ENCODE assay signal across 10 mouse cellular contexts in genomic region chr10:79106325-79107282, GRCm38 (mm10). TPM values are rescaled to one million over a fixed set of nuclear protein-coding genes. Genes with fewer than 3 reads are reported as not detected.
DNase-seq lines count a peak whose midpoint lies in the region; ATAC-seq lines count a peak whose summit lies in the region.
"Had no signal": no experiment of that assay in that cellular context is flagged by ENCODE, and none has a peak within 500 bp of the region (broad histone marks: within the 10 kb centered on the region; RNA-seq: fewer than 3 reads in every experiment).

No protein-coding gene starts in this region.

- H3K9me3 ChIP-seq in heart, embryonic 12.5 days (replicated peaks), result no peaks in the 10 kb centered on the region
- no peaks in the 10 kb centered on the region for H3K9me3 ChIP-seq in midbrain, embryonic 11.5 days (ENCODE audit: control insufficient read depth, low read length)
- no peaks in the 10 kb centered on the region for H3K9me3 ChIP-seq in midbrain, embryonic 16.5 days (replicated peaks; ENCODE audit: control insufficient read depth, low read length, poor library complexity, severe bottlenecking)

- ATAC-seq in heart, embryonic 12.5 days (ENCODE audit: insufficient number of reproducible peaks, low FRiP score), result peak; percentile 57; the same call in 1 of the 2 replicates
- ATAC-seq in midbrain, embryonic 11.5 days (ENCODE audit: low FRiP score), result no peak
- no peak for ATAC-seq in midbrain, embryonic 16.5 days
- ATAC-seq in megakaryocyte-erythroid progenitor cell, adult 5-6 weeks (replicated peaks; ENCODE audit: low FRiP score, low TSS enrichment, poor library complexity, severe bottlenecking), result peak; percentile 61; the same call in 1 of the 2 replicates

- no peaks in the 10 kb centered on the region for H3K27me3 ChIP-seq in heart, embryonic 12.5 days (replicated peaks)
- H3K27me3 ChIP-seq in midbrain, embryonic 11.5 days (ENCODE audit: control insufficient read depth, insufficient read depth, low read length), result no peaks in the 10 kb centered on the region
- H3K27me3 ChIP-seq in midbrain, embryonic 16.5 days (ENCODE audit: control insufficient read depth, insufficient read depth, low read depth, low read length), result no peaks in the 10 kb centered on the region

- H3K27ac ChIP-seq in heart, embryonic 12.5 days (ENCODE audit: poor library complexity, severe bottlenecking), result peak overlapping the region; percentile 64
- H3K27ac ChIP-seq in midbrain, embryonic 11.5 days (ENCODE audit: low read depth, low read length), result no peak overlapping the region
- H3K27ac ChIP-seq in midbrain, embryonic 16.5 days (ENCODE audit: low read length), result no peak overlapping the region

- no peak overlapping the region for H3K9ac ChIP-seq in heart, embryonic 12.5 days
- H3K9ac ChIP-seq in midbrain, embryonic 11.5 days (ENCODE audit: low read length), result no peak overlapping the region
- H3K9ac ChIP-seq in midbrain, embryonic 16.5 days (ENCODE audit: low read depth, low read length), result no peak overlapping the region

- peaks cover 20% of the 10 kb centered on the region for H3K4me1 ChIP-seq in heart, embryonic 12.5 days (replicated peaks)
- H3K4me1 ChIP-seq in midbrain, embryonic 11.5 days (ENCODE audit: control insufficient read depth, insufficient read depth, low read length), result no peaks in the 10 kb centered on the region
- H3K4me1 ChIP-seq in midbrain, embryonic 16.5 days (ENCODE audit: control insufficient read depth, insufficient read depth, low read length), result no peaks in the 10 kb centered on the region

- no peak for DNase-seq in heart, postnatal 36 days
- DNase-seq in midbrain, embryonic 11.5 days (ENCODE audit: low spot score, missing footprints), result peak; percentile 72
- DNase-seq in heart, postnatal 10 days, result peak; percentile 6 to 20
- DNase-seq in cerebellum, adult 8-10 months, result no peak
- DNase-seq in left cerebral cortex, adult 18-20 months (ENCODE audit: low spot score in 2 of 2), result no peak

- H3K4me2 ChIP-seq in heart, embryonic 12.5 days, result no peak overlapping the region; the same call in 1 of the 2 replicates
- H3K4me2 ChIP-seq in midbrain, embryonic 11.5 days, result no peak overlapping the region
- no peak overlapping the region for H3K4me2 ChIP-seq in midbrain, embryonic 16.5 days (ENCODE audit: low read length)

- no peaks in the 10 kb centered on the region for H3K36me3 ChIP-seq in heart, embryonic 12.5 days
- no peaks in the 10 kb centered on the region for H3K36me3 ChIP-seq in midbrain, embryonic 11.5 days (ENCODE audit: control insufficient read depth, insufficient read depth, low read length)
- H3K36me3 ChIP-seq in midbrain, embryonic 16.5 days (ENCODE audit: control insufficient read depth, insufficient read depth, low read length), result no peaks in the 10 kb centered on the region

- intact Hi-C loops in heart, postnatal 36 days (cut with DNase I), result no loop called here
- intact Hi-C loops in heart, postnatal 10 days (cut with DNase I), result no loop called here

- H3K4me3 ChIP-seq in heart, embryonic 12.5 days, result no peak overlapping the region
- H3K4me3 ChIP-seq in midbrain, embryonic 11.5 days (ENCODE audit: low read depth, low read length), result no peak overlapping the region
- H3K4me3 ChIP-seq in midbrain, embryonic 16.5 days (ENCODE audit: low read depth, low read length), result no peak overlapping the region

- 29% methylated on average over 8 of the region's 8 CpGs for WGBS in heart, embryonic 12.5 days
- 69% methylated on average over 8 of the region's 8 CpGs for WGBS in midbrain, embryonic 11.5 days
- 72% methylated on average over 8 of the region's 8 CpGs for WGBS in midbrain, embryonic 16.5 days

RNA-seq across cellular contexts. Expression of gene 2610008E11Rik, which starts 9.2 kb away (rescaled TPM):
- polyA plus RNA-seq in heart, embryonic 12.5 days (2016; fragmentation: Nextera tagmentation; extraction: Ambion mirVana), result 19.8 and 20.5 TPM in 2 replicates
- total RNA-seq in heart, postnatal 36 days (2021), result 10 to 100 TPM; 12.5 to 12.8 TPM
- polyA plus RNA-seq in midbrain, embryonic 11.5 days (2014; fragmentation: Nextera tagmentation; extraction: Ambion mirVana), result 45.8 and 51.6 TPM in 2 replicates
- polyA plus RNA-seq in midbrain, embryonic 16.5 days (2015; fragmentation: Nextera tagmentation; extraction: Ambion mirVana), result 57.1 and 58.6 TPM in 2 replicates
- total RNA-seq in heart, postnatal 10 days (2021), result 10 to 100 TPM; 15.3 to 18.8 TPM
- 9.5 and 10.5 TPM in 2 replicates for total RNA-seq in megakaryocyte-erythroid progenitor cell, adult 5-6 weeks (2014; fragmentation: Nextera tagmentation)
- 8.5 and 18.0 TPM in 2 replicates for total RNA-seq in megakaryocyte-erythroid progenitor cell, adult 5-6 weeks (2017)
- total RNA-seq in left cerebral cortex, adult 18-20 months (2021), result 10 to 100 TPM; 19.3 to 20.8 TPM

RNA-seq across cellular contexts. Expression of gene Vmn2r80, which starts 42.0 kb away (rescaled TPM):
- not detected in 2 replicates for polyA plus RNA-seq in heart, embryonic 12.5 days (2016; fragmentation: Nextera tagmentation; extraction: Ambion mirVana)
- not detected for total RNA-seq in heart, postnatal 36 days (2021)
- polyA plus RNA-seq in midbrain, embryonic 11.5 days (2014; fragmentation: Nextera tagmentation; extraction: Ambion mirVana), result not detected in 2 replicates
- polyA plus RNA-seq in midbrain, embryonic 16.5 days (2015; fragmentation: Nextera tagmentation; extraction: Ambion mirVana), result not detected in 2 replicates
- not detected for total RNA-seq in heart, postnatal 10 days (2021)
- total RNA-seq in megakaryocyte-erythroid progenitor cell, adult 5-6 weeks (2014; fragmentation: Nextera tagmentation), result not detected in 2 replicates
- not detected in 2 replicates for total RNA-seq in megakaryocyte-erythroid progenitor cell, adult 5-6 weeks (2017)
- total RNA-seq in left cerebral cortex, adult 18-20 months (2021), result not detected
- total RNA-seq: layer of hippocampus, postnatal 25 days had no signal
- polyA plus RNA-seq: gonadal fat pad, adult 2 months had no signal

Comparison
In these comparisons a context has a peak if more than half of its experiments do, and no peak if none do; other contexts are left out.
1. DNase-seq: peak in midbrain, embryonic 11.5 days (single experiment) and heart, postnatal 10 days (2 of 2); none in heart, postnatal 36 days (0 of 2), cerebellum, adult 8-10 months (single experiment) and left cerebral cortex, adult 18-20 months (0 of 2).
2. ATAC-seq: peak in heart, embryonic 12.5 days (single experiment) and megakaryocyte-erythroid progenitor cell, adult 5-6 weeks (single experiment); none in midbrain, embryonic 11.5 days (single experiment) and midbrain, embryonic 16.5 days (single experiment).